Mouse (Mus musculus): ENCODE results near the gene Mtus2. TPM values are rescaled to one million over a fixed set of nuclear protein-coding genes. Genes with fewer than 3 reads are reported as not detected.

Mtus2 gene
- polyA plus RNA-seq, 1 experiment from 2014 or later = 26.0 TPM

DNA sequence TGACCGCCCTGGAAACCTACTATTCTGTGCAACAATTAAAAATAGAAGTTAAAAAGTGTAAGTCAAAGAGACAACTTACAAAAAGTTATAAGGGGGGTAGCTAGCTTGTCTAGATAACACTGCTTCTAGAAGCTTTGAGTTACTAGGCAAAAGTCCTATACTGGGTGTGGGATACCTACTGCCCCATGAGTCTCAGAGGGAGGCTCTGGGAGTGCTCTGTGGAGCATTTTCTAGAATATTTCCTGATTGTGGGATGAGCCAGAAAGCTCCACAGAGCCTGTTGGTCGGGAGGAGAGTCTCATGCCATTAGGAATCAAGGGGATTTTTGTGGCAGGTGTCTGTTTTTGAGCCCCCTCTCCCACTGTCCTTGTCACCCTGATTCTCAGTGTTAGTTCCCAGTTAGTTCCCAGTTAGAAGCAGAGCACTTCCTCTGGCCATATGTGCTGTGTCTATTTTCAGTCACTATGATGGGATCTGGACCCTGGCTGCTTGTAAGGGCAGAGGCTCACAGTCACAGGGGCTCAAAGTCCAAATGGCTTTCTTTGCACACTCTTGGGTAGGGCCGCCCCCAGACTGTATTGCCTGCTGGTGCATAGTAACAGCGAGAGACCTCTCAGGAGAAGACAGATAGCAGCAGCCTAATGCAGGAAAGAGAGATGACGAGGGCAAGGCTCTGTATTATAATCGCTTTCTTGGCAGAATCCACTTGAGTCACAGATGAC lies 57.2 kb downstream of the Mtus2 start:
- Histone ChIP-seq H3K4me2 (replicated peaks) (0 out of 2 replicates have a peak overlapping the region, but pooled peaks have one; percentile 17), H3K27me3 (replicated peaks) (no peaks in the 10 kb centered on the region), H3K9ac (no peak overlapping the region), H3K36me3 (no peaks in the 10 kb centered on the region), H3K9me3 (no peaks in the 10 kb centered on the region), H3K4me1 (replicated peaks) (0 out of 2 replicates have a peak, but pooled peaks cover 3% of the 10 kb centered on the region), H3K4me3 (replicated peaks) (no peak overlapping the region), H3K27ac (peak overlapping the region; percentile 59)
- 59% methylated on average over 6 of the region's 6 CpGs for WGBS
- peak; percentile 97 for ATAC-seq

DNA sequence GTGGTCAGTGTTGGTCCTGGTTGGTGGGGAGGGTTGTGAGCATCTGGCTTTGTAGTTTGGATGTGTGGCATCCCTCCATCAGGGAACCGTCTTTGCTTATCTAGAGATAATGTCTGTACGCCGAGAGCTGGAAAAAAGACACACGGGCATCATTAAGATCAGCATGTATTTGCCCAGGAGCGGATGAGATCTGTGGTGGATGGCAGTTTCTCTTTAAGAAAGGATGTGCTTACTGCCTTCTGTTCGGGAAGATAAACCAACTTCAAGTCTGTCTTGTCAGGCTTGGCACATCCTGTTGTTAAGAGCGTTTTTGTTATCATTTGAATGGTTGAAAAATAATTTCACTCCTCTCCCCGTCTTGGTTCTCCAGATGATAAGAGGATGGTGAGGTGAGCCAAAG lies 58.3 kb downstream of the Mtus2 start:
- no peak overlapping the region for H3K9ac ChIP-seq
- 62% methylated on average over 8 of the region's 8 CpGs for WGBS
- H3K4me1 ChIP-seq (replicated peaks) = 0 out of 2 replicates have a peak, but pooled peaks cover 3% of the 10 kb centered on the region
- H3K27ac ChIP-seq = no peak overlapping the region
- H3K9me3 ChIP-seq = no peaks in the 10 kb centered on the region
- no peaks in the 10 kb centered on the region for H3K27me3 ChIP-seq (replicated peaks)
- H3K36me3 ChIP-seq = no peaks in the 10 kb centered on the region
- H3K4me3 ChIP-seq (replicated peaks) = no peak overlapping the region
- ATAC-seq = no peak
- no peak overlapping the region for H3K4me2 ChIP-seq (replicated peaks)

DNA sequence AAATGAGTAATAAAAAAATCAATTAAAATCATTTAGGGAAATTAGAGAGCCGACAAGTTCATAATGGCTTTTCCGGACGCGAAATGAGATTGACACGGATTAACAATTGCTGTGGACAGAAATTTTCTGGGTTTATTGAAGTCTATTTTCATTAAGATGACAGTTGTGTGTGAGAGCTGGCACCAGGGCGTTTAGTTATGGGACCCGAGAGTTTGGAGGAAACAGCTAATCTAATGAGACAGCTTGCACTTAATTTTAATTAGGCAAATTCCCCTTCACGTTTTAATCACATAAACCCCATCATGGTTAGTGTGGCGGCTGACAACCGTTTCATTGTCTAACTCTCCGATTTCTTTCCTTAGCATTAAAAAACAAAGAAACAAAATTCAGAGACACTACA lies 60.3 kb downstream of the Mtus2 start:
- Histone ChIP-seq H3K4me1 (replicated peaks) (0 out of 2 replicates have a peak, but pooled peaks cover 3% of the 10 kb centered on the region), H3K9ac (no peak overlapping the region), H3K9me3 (no peaks in the 10 kb centered on the region), H3K4me2 (replicated peaks) (no peak overlapping the region), H3K27me3 (replicated peaks) (no peaks in the 10 kb centered on the region), H3K4me3 (replicated peaks) (no peak overlapping the region), H3K27ac (no peak overlapping the region), H3K36me3 (no peaks in the 10 kb centered on the region)
- 93% methylated on average over 11 of the region's 11 CpGs for WGBS
- no peak for ATAC-seq

DNA sequence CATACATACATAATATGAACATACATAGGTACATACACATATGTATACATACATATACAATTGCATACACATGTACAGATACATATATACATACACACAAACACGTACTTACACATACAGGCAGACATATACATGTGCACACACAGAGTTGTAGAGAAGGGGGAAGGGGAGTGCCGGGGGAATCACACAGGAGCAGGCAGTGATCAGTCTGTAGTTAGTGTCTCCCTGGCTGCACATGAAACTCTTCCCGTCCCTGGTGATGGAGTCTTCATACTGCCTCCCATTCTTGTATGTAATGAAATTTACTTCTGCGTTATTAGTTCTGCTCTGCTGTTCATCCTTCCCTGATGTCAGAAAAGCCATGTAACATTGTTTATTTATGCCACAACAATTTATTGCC lies 65.7 kb downstream of the Mtus2 start:
- H3K9me3 ChIP-seq = no peaks in the 10 kb centered on the region
- no peaks in the 10 kb centered on the region for H3K27me3 ChIP-seq (replicated peaks)
- H3K27ac ChIP-seq = no peak overlapping the region
- ATAC-seq = no peak
- 59% methylated on average over 4 of the region's 4 CpGs for WGBS
- H3K9ac ChIP-seq = no peak overlapping the region
- H3K4me3 ChIP-seq (replicated peaks) = no peak overlapping the region
- no peaks in the 10 kb centered on the region for H3K36me3 ChIP-seq
- H3K4me2 ChIP-seq (replicated peaks) = no peak overlapping the region
- H3K4me1 ChIP-seq (replicated peaks) = 0 out of 2 replicates have a peak, but pooled peaks cover 2% of the 10 kb centered on the region

DNA sequence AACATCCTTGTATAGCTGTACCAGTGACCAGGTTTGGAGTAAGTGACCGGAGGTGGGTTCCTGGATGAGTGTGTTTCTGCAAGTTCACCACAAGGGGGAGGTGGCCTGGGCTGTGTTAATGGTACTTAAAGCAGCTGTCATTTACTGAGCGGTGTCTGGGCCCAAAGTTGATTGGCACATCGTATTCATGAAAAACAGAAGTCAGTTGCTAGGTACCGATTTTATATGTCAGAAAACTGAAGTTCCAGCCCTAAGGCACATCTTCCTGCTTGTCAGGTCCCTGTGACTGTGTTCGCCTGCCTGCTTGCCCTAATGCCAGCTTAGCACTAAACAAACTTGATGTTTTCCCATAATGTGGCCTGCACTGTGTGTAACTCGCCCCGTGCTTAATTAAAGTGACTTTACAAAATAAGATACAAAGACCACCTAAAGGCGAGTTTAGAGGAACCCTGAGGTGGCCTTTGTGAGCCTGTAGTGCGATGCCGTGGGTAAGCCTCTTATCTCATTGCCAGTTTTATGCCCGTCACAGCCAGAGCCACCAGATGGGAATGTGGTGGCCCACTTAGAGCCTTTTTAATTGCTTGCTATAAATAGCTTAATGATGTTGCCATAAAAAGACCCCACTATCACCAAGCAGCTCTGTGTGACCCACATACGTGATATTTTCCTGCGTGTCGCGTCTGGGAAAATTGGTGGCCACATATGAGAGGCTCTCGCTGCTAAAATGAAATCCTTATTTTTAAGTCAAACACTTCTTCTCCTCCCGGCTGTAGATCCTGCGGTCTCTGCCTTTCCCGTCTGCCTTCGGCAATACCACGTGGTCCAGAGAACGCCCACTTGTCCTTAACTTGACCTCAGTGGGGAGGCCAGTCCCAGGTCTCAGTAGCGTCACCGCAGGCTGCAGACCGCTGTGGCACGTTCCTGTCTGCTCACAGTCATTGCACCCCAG lies 69.6 kb downstream of the Mtus2 start:
- 58% methylated on average over 26 of the region's 26 CpGs for WGBS
- H3K9ac ChIP-seq = no peak overlapping the region
- no peak overlapping the region for H3K27ac ChIP-seq
- ATAC-seq = no peak
- no peaks in the 10 kb centered on the region for H3K9me3 ChIP-seq
- no peaks in the 10 kb centered on the region for H3K36me3 ChIP-seq
- no peaks in the 10 kb centered on the region for H3K27me3 ChIP-seq (replicated peaks)
- H3K4me3 ChIP-seq (replicated peaks) = no peak overlapping the region
- H3K4me2 ChIP-seq (replicated peaks) = peak overlapping the region; percentile 9; the same call in 1 of the 2 replicates
- 0 out of 2 replicates have a peak, but pooled peaks cover 2% of the 10 kb centered on the region for H3K4me1 ChIP-seq (replicated peaks)

DNA sequence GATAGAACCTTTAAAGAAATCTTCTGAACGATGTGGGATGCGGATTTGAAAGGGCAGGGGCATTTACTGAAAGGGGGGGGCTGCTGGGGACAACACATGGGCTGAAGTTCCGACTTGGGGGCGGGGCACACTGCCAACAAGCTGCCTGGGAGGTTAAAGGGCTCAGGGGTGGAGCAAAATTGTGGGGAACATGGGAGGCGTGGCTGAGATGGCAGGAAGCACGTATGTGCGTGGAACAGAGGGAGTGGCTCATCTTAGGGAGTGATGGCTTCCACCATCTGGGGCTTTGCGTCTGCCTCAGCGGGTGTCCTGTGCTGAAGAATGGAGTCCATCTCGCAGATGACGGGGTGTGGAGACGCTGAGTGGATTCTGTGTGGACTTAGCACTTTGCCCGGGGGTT lies 70.9 kb downstream of the Mtus2 start:
- Histone ChIP-seq H3K4me1 (replicated peaks) (0 out of 2 replicates have a peak, but pooled peaks cover 2% of the 10 kb centered on the region), H3K27me3 (replicated peaks) (no peaks in the 10 kb centered on the region), H3K9ac (no peak overlapping the region), H3K4me2 (replicated peaks) (no peak overlapping the region), H3K36me3 (no peaks in the 10 kb centered on the region), H3K9me3 (no peaks in the 10 kb centered on the region), H3K27ac (no peak overlapping the region), H3K4me3 (replicated peaks) (no peak overlapping the region)
- no peak for ATAC-seq
- whole genome bisulfite sequencing = 75% methylated on average over 13 of the region's 13 CpGs

DNA sequence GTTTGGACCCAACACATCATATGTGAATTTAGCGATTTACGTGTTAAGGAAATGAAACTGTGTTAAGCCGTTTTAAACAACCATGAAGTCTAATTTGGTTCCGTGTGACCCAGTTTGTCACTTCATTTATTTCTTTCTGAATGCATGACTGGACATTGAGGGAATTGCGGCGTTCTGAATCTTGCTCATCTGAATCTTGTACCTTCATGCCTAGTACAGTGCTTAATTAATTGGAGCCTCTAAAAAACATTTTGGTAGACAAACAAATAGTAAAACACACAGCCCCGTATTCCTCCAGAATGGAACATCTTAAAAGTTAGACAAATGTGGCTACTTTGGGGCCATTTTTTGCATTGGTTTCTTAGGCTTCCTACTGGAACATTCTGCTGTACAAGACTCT lies 84.5 kb downstream of the Mtus2 start:
- H3K9ac ChIP-seq = no peak overlapping the region
- H3K4me2 ChIP-seq (replicated peaks) = no peak overlapping the region
- no peak for ATAC-seq
- H3K36me3 ChIP-seq = no peaks in the 10 kb centered on the region
- 93% methylated on average over 7 of the region's 7 CpGs for WGBS
- H3K27me3 ChIP-seq (replicated peaks) = no peaks in the 10 kb centered on the region
- H3K4me3 ChIP-seq (replicated peaks) = no peak overlapping the region
- H3K27ac ChIP-seq = no peak overlapping the region
- H3K9me3 ChIP-seq = no peaks in the 10 kb centered on the region
- no peaks in the 10 kb centered on the region for H3K4me1 ChIP-seq (replicated peaks)

DNA sequence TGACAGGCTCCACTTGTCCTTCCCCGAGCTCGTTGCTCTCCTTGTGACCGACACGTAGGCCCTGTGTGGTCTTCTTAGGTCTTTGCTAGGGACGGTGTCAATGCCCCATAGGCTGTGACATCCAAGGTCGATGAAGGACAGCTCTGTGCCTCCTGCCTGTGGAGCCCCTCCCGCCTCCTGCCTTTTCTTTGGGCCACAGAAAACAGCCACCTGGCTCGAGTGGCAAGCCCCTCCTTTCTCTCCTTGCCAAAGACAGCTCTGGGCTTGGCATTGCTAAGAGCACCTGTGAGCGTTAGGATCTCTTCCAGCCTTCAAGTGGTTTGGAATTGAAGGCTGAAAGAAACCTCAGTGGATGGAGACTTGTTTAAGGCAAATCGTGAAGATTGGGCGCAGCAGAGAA lies 91.1 kb downstream of the Mtus2 start:
- no peaks in the 10 kb centered on the region for H3K4me1 ChIP-seq (replicated peaks)
- H3K36me3 ChIP-seq = no peaks in the 10 kb centered on the region
- no peaks in the 10 kb centered on the region for H3K27me3 ChIP-seq (replicated peaks)
- no peak overlapping the region for H3K4me2 ChIP-seq (replicated peaks)
- ATAC-seq = no peak
- no peak overlapping the region for H3K9ac ChIP-seq
- no peak overlapping the region for H3K4me3 ChIP-seq (replicated peaks)
- no peaks in the 10 kb centered on the region for H3K9me3 ChIP-seq
- 77% methylated on average over 11 of the region's 11 CpGs for WGBS
- H3K27ac ChIP-seq = no peak overlapping the region

DNA sequence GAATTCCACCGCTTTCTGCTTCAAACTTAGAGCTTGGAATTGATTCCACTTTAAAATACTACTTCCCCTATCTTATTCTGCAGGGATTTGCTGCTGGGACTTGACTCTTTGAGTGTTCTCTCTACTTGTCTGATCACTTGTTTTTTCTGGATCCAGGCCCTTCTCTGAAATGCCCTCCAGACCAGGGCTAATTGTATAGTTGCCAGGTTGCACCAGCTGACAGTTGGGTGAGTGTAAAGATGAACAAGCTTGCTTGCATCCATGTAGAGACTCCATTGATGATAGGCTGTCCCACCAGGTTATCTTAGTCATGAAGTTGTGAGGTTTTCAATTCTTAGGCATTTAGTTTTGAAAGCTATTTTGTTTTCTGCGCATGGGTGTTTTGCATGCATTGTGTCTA lies 92.2 kb downstream of the Mtus2 start:
- no peak for ATAC-seq
- no peak overlapping the region for H3K4me3 ChIP-seq (replicated peaks)

DNA sequence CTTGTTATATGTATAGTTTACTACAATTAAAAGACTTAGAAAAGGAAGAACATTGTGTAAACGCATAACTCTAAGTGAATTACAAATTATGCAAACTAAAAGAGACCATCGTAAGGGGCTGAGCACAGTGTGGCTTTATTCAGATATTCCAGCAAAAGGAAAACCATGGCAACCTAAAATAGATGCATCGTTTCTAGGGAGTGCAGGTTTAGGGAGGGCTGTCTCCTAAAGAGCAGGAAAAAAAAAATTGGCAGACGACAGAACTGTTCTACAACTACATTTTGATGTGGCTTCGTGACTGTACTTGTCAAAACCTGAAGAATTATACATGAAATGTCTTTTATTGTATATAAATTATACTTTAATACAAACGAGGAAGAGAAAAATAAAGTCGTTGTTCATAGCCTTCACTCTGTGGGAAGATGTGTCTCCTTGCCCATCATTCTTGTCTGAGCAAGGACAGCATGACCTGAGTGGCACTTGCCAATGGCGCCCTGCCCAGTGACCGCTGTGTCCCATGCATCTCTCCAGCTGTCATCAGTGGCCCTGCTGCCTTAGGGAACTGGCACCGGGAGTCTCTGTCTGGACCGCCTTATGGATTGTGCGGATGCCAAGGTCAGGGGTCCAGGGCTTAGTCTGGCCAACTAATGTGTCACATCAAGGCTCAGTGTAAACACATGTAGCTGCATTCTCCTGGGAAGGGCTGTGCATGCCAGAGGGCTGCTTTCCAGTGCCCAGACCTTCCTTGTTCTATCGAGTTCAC lies 95.9 kb downstream of the Mtus2 start:
- WGBS = 74% methylated on average over 13 of the region's 13 CpGs
- Histone ChIP-seq H3K27ac (no peak overlapping the region), H3K4me3 (replicated peaks) (no peak overlapping the region), H3K9me3 (no peaks in the 10 kb centered on the region), H3K4me2 (replicated peaks) (no peak overlapping the region), H3K27me3 (replicated peaks) (no peaks in the 10 kb centered on the region), H3K36me3 (no peaks in the 10 kb centered on the region), H3K4me1 (replicated peaks) (no peaks in the 10 kb centered on the region), H3K9ac (no peak overlapping the region)
- ATAC-seq = no peak

More for the DNA sequence above, 92.2 kb downstream of the Mtus2 start:
- WGBS = 92% methylated on average over 2 of the region's 2 CpGs
- no peak overlapping the region for H3K27ac ChIP-seq
- H3K4me2 ChIP-seq (replicated peaks) = no peak overlapping the region
- no peaks in the 10 kb centered on the region for H3K9me3 ChIP-seq
- H3K36me3 ChIP-seq = no peaks in the 10 kb centered on the region
- H3K4me1 ChIP-seq (replicated peaks) = no peaks in the 10 kb centered on the region
- H3K9ac ChIP-seq = no peak overlapping the region
- no peaks in the 10 kb centered on the region for H3K27me3 ChIP-seq (replicated peaks)

DNA sequence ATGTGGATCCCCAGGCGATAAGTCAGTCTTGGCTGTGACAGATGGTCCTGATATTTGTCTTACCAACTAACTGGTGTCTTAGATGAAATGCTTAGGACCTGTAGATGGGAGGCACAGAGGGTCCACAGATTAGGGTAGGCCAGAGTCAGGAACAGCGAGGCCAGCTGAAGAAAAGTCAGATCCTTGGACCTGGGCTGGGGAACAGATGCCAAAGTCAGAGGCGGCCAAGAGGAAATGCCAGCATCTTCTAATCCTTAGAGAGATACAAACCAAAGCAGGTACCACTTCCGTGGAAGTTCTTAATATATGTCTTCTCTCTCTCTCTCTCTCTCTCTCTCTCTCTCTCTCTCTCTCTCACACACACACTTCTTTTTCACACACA lies 96.5 kb downstream of the Mtus2 start:
- H3K9me3 ChIP-seq = no peaks in the 10 kb centered on the region
- no peaks in the 10 kb centered on the region for H3K36me3 ChIP-seq
- no peak overlapping the region for H3K27ac ChIP-seq
- ATAC-seq = no peak
- H3K4me1 ChIP-seq (replicated peaks) = no peaks in the 10 kb centered on the region
- H3K4me2 ChIP-seq (replicated peaks) = no peak overlapping the region
- H3K9ac ChIP-seq = no peak overlapping the region
- no peaks in the 10 kb centered on the region for H3K27me3 ChIP-seq (replicated peaks)
- no peak overlapping the region for H3K4me3 ChIP-seq (replicated peaks)
- WGBS = 79% methylated on average over 4 of the region's 4 CpGs

DNA sequence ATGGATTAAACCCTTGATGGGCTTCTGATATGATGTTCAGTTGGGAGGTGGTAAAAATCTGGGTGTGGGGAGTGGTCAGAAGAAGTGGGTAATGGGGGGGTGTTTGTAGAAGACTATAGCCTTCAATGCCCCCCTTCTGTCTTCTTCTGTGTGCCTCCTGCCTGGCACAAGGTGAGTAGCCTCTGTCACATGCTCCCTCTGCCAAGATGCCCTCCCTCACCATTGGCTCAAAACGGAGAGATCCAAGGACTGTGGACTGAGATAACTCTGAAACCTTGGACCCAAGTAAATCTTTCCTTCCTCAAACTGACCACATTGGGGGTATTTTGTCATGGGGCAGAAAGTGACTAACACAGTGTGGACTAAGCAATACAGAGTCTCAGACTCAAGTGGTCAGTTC lies 99.7 kb downstream of the Mtus2 start:
- no peaks in the 10 kb centered on the region for H3K27me3 ChIP-seq (replicated peaks)
- no peak overlapping the region for H3K9ac ChIP-seq
- H3K4me2 ChIP-seq (replicated peaks) = no peak overlapping the region
- ATAC-seq = no peak
- H3K27ac ChIP-seq = no peak overlapping the region
- no peak overlapping the region for H3K4me3 ChIP-seq (replicated peaks)
- 82% methylated on average over 1 of the region's 1 CpGs for WGBS
- no peaks in the 10 kb centered on the region for H3K4me1 ChIP-seq (replicated peaks)
- H3K36me3 ChIP-seq = no peaks in the 10 kb centered on the region
- no peaks in the 10 kb centered on the region for H3K9me3 ChIP-seq

Measured in intestine, embryonic 15.5 days (tissue).